Mouse (Mus musculus) erythroblast, embryonic 14.5 days (primary cell): Measurements from ENCODE around the gene Slc23a3. TPM values are rescaled to one million over a fixed set of nuclear protein-coding genes. Genes with fewer than 3 reads are reported as not detected.

Experiments
- H3K27me3 ChIP-seq: 2 replicates; pipeline ENCODE4 v1.6.1; 2012; ENCODE audit warnings: inconsistent platforms; ENCODE audit not compliant: control insufficient read depth
- H3K36me3 ChIP-seq: 2 replicates; pipeline ENCODE4 v1.6.1; 2012; ENCODE audit warnings: mild to moderate bottlenecking, inconsistent platforms; ENCODE audit not compliant: control insufficient read depth
- H3K4me1 ChIP-seq: 2 replicates; pipeline ENCODE4 v1.6.1; 2012; ENCODE audit warnings: inconsistent platforms; ENCODE audit not compliant: control insufficient read depth
- H3K4me3 ChIP-seq: replicated peaks from 2 replicates; pipeline ENCODE3; 2012; ENCODE audit warnings: moderate library complexity, mild to moderate bottlenecking, inconsistent platforms
- H3K9me3 ChIP-seq: 2 replicates; pipeline ENCODE4 v1.6.1; 2012; ENCODE audit warnings: low read length, inconsistent platforms, mixed read lengths; ENCODE audit not compliant: control insufficient read depth
- GATA1 ChIP-seq: IDR thresholded peaks from 2 replicates; pipeline ENCODE4 v1.6.1; 2012; ENCODE audit warnings: low read length, inconsistent platforms, mixed read lengths
- TAL1 ChIP-seq: IDR thresholded peaks from 3 replicates; pipeline ENCODE4 v1.6.1; 2012; ENCODE audit warnings: low read length, inconsistent platforms, mixed read lengths
- polyA plus RNA-seq: library from polyadenylated mRNA; stranded (reverse); fragments of >175 nt; gene quantifications from 2 replicates; pipeline ENCODE4 v1.2.3, GENCODE M21; 2012

Slc23a3 gene
- polyA plus RNA-seq, 1 experiment = 0.05 TPM

DNA sequence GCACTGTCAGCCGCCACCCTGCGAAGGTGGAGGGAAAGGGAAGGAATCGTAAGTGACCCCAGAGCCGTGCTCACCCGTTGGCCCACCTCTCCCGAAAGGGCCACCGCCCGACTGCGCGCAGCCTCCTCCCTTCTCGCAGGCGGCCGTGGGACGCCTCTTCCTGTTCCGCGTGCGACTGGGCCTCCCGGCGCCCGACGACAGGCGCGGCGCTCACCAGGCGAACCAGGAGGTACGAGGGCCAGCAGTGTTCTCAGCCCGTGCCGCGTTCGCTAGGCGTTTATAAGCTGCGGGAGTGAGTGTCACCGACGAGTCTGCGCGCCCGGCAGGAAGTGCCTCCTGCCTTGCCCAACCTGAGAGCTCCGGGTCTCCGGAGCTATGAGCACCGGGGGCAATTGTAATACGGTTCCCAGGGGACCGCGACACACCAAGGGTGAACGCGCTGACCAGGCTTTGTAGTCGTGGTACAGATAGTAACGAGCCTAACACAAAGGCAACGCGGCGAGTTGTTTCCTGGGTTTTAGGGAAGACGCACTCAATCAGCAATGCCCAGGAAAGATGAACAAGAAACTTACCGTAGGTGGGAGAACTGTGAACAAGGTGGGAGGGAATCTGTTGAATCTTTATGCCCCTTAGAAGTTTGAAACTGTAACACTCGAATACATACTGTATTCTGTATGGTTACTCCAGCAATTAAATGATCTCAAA, 7.9 kb upstream of the Slc23a3 start:
- H3K4me1 ChIP-seq = peaks cover 94% of the 10 kb centered on the region
- peak overlapping the region; percentile 85 for H3K4me3 ChIP-seq
- H3K27me3 ChIP-seq = no peaks in the 10 kb centered on the region
- TF ChIP-seq GATA1 = no peak
- TF ChIP-seq TAL1 = no peak
- H3K9me3 ChIP-seq = no peaks in the 10 kb centered on the region
- H3K36me3 ChIP-seq = peaks cover 81% of the 10 kb centered on the region

DNA sequence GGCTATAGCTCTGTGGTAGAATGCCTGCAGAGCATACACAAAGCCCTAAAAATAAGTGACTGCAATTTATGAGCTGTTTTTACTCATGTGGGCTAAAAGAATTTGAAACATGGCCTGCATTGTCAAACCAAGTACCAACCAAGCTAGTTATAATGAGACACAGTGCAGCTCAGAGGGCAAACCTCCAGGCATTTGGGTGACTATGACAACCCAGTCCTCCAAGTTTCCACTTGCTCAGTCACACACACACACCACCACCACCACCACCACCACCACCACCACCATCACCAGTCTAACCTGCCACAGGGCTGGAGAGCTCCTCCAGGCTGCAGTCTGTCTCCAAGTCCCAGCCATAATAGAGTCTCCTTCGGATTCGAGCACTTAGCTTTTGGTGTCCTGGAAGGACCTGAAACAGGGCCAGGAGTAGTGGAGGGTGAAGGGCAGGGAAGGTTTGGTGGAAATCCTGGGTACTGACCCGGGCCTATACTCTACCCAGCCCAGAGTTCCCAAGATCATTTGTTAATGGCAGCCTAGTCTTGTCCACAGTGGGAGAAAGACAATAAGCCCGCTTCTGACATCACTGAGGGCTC, 7.0 kb upstream of the Slc23a3 start:
- Histone ChIP-seq H3K27me3 (no peaks in the 10 kb centered on the region), H3K36me3 (peaks cover 81% of the 10 kb centered on the region), H3K9me3 (no peaks in the 10 kb centered on the region), H3K4me3 (peak overlapping the region; percentile 85), H3K4me1 (peaks cover 94% of the 10 kb centered on the region)
- no peak for TF ChIP-seq TAL1
- no peak for TF ChIP-seq GATA1

DNA sequence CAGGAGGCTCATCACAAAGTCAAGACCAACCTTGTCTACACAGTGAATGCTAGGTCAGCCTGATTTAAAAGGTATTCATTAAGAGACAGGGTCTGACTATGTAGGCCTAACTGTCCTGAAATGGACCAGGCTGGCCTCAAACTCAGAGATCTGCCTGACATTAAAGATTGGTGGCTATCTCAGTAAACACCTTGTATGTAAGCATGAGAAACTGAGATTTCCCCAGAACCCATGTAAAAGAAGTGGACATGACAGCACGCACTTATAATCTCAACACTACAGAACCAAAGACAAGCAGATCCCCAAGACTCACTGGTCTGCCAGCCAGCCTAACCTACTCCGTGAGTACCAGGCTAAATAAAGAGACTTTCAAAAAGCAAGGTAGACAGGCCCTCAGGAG, 4.8 kb upstream of the Slc23a3 start:
- no peaks in the 10 kb centered on the region for H3K9me3 ChIP-seq
- no peak for TF ChIP-seq GATA1
- peak; percentile 51; the same call in 2 of the 3 replicates for TF ChIP-seq TAL1
- peaks cover 80% of the 10 kb centered on the region for H3K36me3 ChIP-seq
- no peaks in the 10 kb centered on the region for H3K27me3 ChIP-seq
- H3K4me1 ChIP-seq = peaks cover 94% of the 10 kb centered on the region
- H3K4me3 ChIP-seq = peak overlapping the region; percentile 36

DNA sequence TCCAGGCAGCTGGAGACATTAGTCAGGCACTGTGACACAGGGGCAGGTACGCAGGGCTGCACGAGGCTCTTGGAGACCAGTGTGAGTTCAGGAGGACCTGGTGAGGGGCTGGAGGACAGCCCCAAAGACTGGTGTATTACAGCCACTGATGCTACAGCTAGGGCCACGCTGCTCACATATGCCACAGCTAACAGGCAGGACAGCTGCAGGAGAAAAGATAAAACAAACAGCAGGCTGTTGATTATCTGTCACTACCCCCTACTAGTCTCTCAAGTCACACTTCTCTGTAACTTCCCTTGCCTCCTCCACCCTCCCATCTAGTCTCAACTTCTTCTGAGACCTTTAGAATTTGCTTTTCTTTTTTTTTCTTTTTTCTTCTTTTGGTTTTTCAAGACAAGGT, 3.0 kb upstream of the Slc23a3 start:
- Histone ChIP-seq H3K9me3 (no peaks in the 10 kb centered on the region), H3K4me3 (peak overlapping the region; percentile 59), H3K4me1 (peaks cover 98% of the 10 kb centered on the region), H3K27me3 (no peaks in the 10 kb centered on the region), H3K36me3 (peaks cover 78% of the 10 kb centered on the region)
- TF ChIP-seq GATA1 (peak; percentile 81), TAL1 (peak; percentile 93)

DNA sequence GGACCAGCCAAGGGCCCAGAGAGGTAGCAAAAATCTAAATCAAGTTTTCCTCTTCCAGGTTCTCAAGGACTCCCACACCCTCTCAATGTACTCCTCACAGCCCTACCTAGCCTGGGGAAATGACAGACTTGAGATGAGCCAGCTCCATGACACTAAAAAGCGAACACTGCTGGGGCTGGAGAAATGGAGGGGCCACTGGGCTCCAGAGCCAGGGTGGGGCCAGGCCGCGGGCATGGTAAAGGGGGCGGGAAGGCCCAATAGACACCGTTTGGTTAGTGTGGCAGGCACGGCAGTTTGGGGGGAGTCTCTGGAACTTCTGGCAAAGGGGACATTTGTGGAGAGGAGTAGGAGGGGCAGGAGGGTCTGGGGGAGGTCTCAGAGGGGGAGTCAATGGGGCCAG, 2.6 kb upstream of the Slc23a3 start:
- Histone ChIP-seq H3K27me3 (no peaks in the 10 kb centered on the region), H3K4me3 (peak overlapping the region; percentile 59), H3K36me3 (peaks cover 77% of the 10 kb centered on the region), H3K9me3 (no peaks in the 10 kb centered on the region), H3K4me1 (peaks cover 96% of the 10 kb centered on the region)
- no peak for TF ChIP-seq TAL1
- no peak for TF ChIP-seq GATA1

DNA sequence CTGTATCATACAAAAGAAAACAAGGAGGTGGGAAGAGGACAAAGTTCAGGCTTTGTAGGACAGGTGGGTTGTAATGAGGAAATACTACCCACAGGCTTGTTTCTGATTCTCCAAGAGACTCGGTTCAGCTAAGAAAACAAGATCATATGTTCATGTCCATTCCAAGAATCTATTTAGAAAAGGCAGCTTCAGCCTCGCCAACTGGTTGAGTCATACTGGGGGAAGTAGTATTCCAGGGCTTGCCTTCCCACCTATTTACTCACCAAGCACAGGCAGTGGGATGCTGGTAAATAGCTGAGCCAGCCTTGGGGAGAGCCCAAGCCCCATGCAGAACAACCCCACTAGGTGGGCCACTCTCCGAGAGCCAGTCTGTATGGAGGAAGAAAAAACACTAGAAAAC, 5.0 kb downstream of the Slc23a3 start:
- Histone ChIP-seq H3K27me3 (no peaks in the 10 kb centered on the region), H3K4me3 (no peak overlapping the region), H3K4me1 (peaks cover 53% of the 10 kb centered on the region), H3K36me3 (peaks cover 11% of the 10 kb centered on the region), H3K9me3 (no peaks in the 10 kb centered on the region)
- TF ChIP-seq TAL1 (no peak), GATA1 (no peak)

DNA sequence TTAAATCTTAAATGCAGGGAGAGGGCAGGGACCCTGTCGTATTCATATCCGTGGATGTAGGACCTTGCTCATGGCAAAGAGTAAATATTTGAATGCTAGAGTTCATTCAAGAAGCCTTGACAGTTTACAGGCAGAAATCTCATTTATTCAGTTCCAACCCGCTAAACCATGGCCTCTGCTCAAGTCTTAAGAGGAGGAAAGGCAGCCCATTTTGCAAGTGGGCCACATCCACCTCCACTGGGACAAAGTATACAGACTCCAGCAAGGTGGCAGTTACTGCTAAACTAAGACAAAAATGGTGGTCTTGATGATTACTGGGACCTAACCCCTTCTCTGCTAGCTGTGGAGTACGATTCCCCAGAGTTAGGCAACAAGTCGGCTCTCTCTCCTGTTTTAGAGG, 8.3 kb downstream of the Slc23a3 start:
- TF ChIP-seq GATA1 = no peak
- no peak for TF ChIP-seq TAL1
- Histone ChIP-seq H3K27me3 (no peaks in the 10 kb centered on the region), H3K4me3 (peak overlapping the region; percentile 82), H3K9me3 (no peaks in the 10 kb centered on the region), H3K4me1 (peaks cover 33% of the 10 kb centered on the region), H3K36me3 (peaks cover 11% of the 10 kb centered on the region)

DNA sequence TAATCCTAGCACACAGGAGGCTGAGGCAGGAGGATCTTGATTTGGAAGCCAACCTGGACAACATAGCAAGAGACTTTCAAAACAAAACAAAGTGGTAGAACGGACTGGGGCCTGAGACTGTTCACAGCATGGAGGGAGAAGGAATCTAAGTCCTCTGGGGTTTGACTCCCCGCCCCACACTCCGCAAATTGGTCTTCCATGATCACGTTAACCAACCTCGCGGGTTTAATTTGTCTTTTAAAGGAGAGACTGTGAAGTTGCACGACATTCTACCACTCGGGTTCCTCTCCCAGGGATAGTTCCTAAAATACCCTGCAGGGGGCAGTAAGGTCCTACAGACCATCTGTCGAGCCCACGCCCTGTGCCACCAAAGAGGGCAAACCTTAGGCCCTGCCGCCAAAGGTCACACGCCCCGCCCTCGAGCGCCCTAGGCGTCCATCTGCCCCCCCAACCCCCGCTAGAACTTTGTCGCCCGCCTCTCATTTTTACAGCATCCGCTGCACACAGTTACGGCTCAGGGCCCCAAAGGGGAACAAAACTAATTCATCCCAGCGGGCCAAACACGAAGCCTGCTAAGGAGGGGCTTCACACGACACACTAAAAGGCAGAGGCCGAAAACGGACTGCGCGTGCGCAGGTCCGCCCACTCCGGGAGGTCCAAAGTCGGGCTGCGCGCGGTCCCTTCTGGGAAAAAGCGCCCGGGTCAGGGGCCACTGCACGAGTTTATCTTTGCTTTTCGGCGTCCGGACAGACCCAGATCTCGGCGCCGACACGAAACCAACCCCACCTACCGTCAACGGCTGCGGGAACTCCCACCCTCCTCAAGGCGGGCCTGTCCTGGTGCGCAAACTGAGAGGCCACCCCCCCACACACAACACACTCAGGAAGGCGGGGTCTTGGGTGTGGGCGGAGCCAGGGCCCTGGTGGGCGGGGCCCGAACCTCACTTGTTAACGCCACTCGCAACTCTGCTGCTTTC, 9.1 kb downstream of the Slc23a3 start, which contains the start of gene Nhej1:
TSS of gene Nhej1 (minus strand) at position 855 of the 976 bp plus-strand sequence.
- H3K9me3 ChIP-seq = no peaks in the 10 kb centered on the region
- no peaks in the 10 kb centered on the region for H3K27me3 ChIP-seq
- peaks cover 9% of the 10 kb centered on the region for H3K36me3 ChIP-seq
- peaks cover 29% of the 10 kb centered on the region for H3K4me1 ChIP-seq
- TF ChIP-seq GATA1 (no peak), TAL1 (no peak)
- H3K4me3 ChIP-seq = peak within 1 kb of the TSS; percentile 82

DNA sequence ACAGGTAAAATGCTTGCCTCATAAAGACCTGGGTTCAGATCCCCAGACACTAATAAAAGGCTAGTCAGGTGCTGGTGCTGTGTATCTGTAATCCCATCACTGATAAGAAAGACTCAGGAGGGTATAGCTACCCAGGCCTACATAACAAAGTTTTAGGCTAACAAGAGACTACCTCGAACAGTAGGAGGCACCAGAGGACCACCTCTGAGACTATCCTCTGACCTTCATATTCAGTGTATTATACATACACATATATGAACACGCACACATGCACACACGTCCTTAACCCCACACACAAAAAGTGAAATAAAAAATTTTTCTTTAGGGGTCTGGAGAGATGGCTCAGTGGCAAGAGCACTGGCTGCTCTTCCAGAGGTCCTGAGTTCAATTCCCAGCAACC, 11.5 kb downstream of the Slc23a3 start:
- H3K4me1 ChIP-seq = peaks cover 29% of the 10 kb centered on the region
- no peaks in the 10 kb centered on the region for H3K9me3 ChIP-seq
- TF ChIP-seq GATA1 = no peak
- TF ChIP-seq TAL1 = no peak

More for the DNA sequence above, 11.5 kb downstream of the Slc23a3 start:
- Histone ChIP-seq H3K4me3 (no peak overlapping the region), H3K27me3 (no peaks in the 10 kb centered on the region), H3K36me3 (peaks cover 3% of the 10 kb centered on the region)

Other genes with a start within 250 kb of the Slc23a3 start
- gene Fev, start 248.5 kb downstream of the Slc23a3 start, polyA plus RNA-seq = not detected in 2 replicates
- gene Cryba2, start 240.7 kb downstream of the Slc23a3 start, polyA plus RNA-seq = not detected in 2 replicates
- gene Cfap65, start 198.3 kb downstream of the Slc23a3 start, polyA plus RNA-seq = not detected in 2 replicates
- gene Ihh, start 182.2 kb downstream of the Slc23a3 start, polyA plus RNA-seq = 0.06 and 0.19 TPM in 2 replicates
- 0.05 and 0.08 TPM in 2 replicates for gene Nhej1, start 8.7 kb downstream of the Slc23a3 start, polyA plus RNA-seq
- 8.4 and 9.6 TPM in 2 replicates for gene Cnppd1, start 8.8 kb upstream of the Slc23a3 start, polyA plus RNA-seq
- 10.9 and 14.3 TPM in 2 replicates for gene Retreg2, start 8.9 kb upstream of the Slc23a3 start, polyA plus RNA-seq
- gene Zfand2b, start 34.8 kb upstream of the Slc23a3 start, polyA plus RNA-seq = 6.7 and 7.3 TPM in 2 replicates
- gene Abcb6, start 46.5 kb upstream of the Slc23a3 start, polyA plus RNA-seq = 10.0 and 12.6 TPM in 2 replicates
- 0.98 and 1.2 TPM in 2 replicates for gene Ankzf1, start 58.3 kb upstream of the Slc23a3 start, polyA plus RNA-seq
- gene Atg9a, start 58.3 kb upstream of the Slc23a3 start, polyA plus RNA-seq = 25.7 and 26.4 TPM in 2 replicates
- 0.02 and 0.62 TPM in 2 replicates for gene Glb1l, start 76.9 kb upstream of the Slc23a3 start, polyA plus RNA-seq
- gene Stk16, start 76.9 kb upstream of the Slc23a3 start, polyA plus RNA-seq = 13.2 and 18.8 TPM in 2 replicates
- 5.9 and 9.5 TPM in 2 replicates for gene Tuba4a, start 86.0 kb upstream of the Slc23a3 start, polyA plus RNA-seq
- not detected in 2 replicates for gene A630095N17Rik, start 98.2 kb upstream of the Slc23a3 start, polyA plus RNA-seq
- 24.2 and 27.6 TPM in 2 replicates for gene Dnajb2, start 102.5 kb upstream of the Slc23a3 start, polyA plus RNA-seq
- not detected in 2 replicates for gene Ptprn, start 130.6 kb upstream of the Slc23a3 start, polyA plus RNA-seq
- not detected in 2 replicates for gene Resp18, start 144.5 kb upstream of the Slc23a3 start, polyA plus RNA-seq
- 3.7 and 4.8 TPM in 2 replicates for gene Dnpep, start 184.1 kb upstream of the Slc23a3 start, polyA plus RNA-seq
- 0.03 and 0.12 TPM in 2 replicates for gene Des, start 226.4 kb upstream of the Slc23a3 start, polyA plus RNA-seq
- gene Speg, start 241.4 kb upstream of the Slc23a3 start, polyA plus RNA-seq = 0.10 and 0.18 TPM in 2 replicates